Mouse (Mus musculus) spleen, postnatal 10 days (tissue): ENCODE results near the gene Rragb.
A peak's percentile ranks its signal among the peaks of the same experiment; 100 is the strongest.

Experiments
- DNase-seq, 2 experiments: peaks; one replicate each; pipeline ENCODE4 v3.0.0; 2021 to 2022; ENCODE audit warnings: low spot score in 2 of 2

The Rragb gene

GRCm38 (mm10) chrX:153139734-153140515, at the start of gene Rragb:
Rragb (plus strand) TSS chrX:153139981.
- DNase-seq: peak; percentile 22 to 72

GRCm38 (mm10) chrX:153118486-153118885, 21.3 kb upstream of the Rragb start, which contains the start of gene Foxr2:
Foxr2 (plus strand) TSS chrX:153118786.
- no peak for DNase-seq

GRCm38 (mm10) chrX:153119013-153119412, 20.8 kb upstream of the Rragb start:
- DNase-seq: no peak

- DNase-seq: no peak
Observed at GRCm38 (mm10) chrX:153142656-153143055, 2.9 kb downstream of the Rragb start.

- no peak for DNase-seq
Observed at GRCm38 (mm10) chrX:153151766-153152165, 12.0 kb downstream of the Rragb start.

GRCm38 (mm10) chrX:153155322-153155721, 15.5 kb downstream of the Rragb start:
- DNase-seq: peak in 1 of 2 experiments; percentile 45

- peak in 1 of 2 experiments; percentile 41 for DNase-seq
Observed at GRCm38 (mm10) chrX:153174786-153175185, 35.0 kb downstream of the Rragb start.

- no peak for DNase-seq
Observed at GRCm38 (mm10) chrX:153182221-153182620, 42.4 kb downstream of the Rragb start.

- DNase-seq: peak in 1 of 2 experiments; percentile 14
Observed at GRCm38 (mm10) chrX:153199185-153199584, 59.4 kb downstream of the Rragb start.

GRCm38 (mm10) chrX:153211101-153211500, 71.3 kb downstream of the Rragb start:
- no peak for DNase-seq
